Mouse (Mus musculus) liver, adult (tissue): ENCODE measurements around the gene Tuba8.

Experiments used
- GATA4 ChIP-seq: IDR thresholded peaks from 2 replicates; pipeline ENCODE4 v1.6.1; 2014; ENCODE audit warnings: mild to moderate bottlenecking, low read length; ENCODE audit not compliant: insufficient replicate concordance

Gene Tuba8

DNA sequence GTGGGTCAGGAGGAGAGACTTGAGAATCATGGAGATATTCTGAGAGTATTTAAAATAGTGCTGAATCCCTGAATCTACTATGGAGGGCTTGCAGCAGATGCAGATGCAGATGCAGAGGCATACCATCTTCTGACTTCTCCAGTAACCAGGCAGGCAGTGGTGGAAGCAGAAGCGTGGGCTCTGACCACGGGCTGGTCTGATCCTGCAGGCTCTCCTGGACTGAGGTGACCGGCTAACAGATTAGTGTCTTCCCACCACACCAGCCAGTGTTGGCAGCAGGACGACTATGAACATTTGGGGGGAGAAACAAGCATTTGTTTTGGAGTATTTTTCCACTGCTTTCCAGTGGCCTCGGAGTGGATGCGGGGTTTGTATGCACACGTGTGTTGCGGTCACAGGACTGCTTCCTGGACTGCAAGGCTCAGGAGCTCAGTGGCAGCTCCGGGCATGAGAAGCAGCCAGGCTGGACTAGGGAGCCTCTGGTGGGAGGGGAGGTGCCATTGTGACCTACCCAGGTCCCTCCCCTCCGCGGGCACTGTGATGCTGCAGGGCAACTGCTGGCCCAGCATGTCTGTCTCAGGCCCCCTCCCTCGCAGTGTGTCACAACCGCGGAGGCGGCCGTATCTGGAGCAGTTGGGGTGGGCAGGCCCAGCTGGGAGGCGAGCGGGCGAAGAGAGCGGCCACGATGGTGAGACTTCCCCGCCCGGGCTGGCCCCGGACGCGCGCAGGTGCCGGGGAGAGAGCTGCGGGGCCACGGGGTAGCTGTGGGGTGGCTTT, at the start of gene Tuba8:
TSS of gene Tuba8 (plus strand) at position 548 of the 777 bp plus-strand sequence.
- TF ChIP-seq GATA4, result no peak

GRCm38 (mm10) chr6:121162616-121163015, 47.9 kb upstream of the Tuba8 start:
- TF ChIP-seq GATA4, result no peak

DNA sequence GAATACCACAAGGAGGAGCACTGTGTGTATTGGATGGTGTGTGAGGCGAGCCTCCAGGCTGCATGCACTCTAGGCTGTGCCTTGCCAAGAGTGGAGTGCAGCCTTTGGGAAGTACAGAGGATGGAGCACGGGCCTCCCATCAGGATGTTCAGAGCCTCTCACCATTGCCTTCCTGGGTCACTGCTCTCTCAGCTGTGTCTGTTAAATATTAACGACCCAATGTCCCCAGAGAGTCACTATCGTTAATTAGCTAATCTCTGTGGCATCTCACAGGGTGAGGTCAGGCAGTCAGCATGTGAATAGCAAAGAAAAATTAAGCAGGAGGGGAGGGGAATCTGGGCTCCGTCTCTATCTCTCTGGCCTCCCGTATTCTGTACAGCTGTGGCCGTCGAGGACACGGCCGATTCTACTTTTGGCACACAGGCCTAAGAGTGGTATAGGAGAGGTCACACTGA, 44.4 kb upstream of the Tuba8 start:
- TF ChIP-seq GATA4, result peak; percentile 70; the same call in 1 of the 2 replicates

- no peak for TF ChIP-seq GATA4
Measured at GRCm38 (mm10) chr6:121167381-121167975, 43.0 kb upstream of the Tuba8 start.

DNA sequence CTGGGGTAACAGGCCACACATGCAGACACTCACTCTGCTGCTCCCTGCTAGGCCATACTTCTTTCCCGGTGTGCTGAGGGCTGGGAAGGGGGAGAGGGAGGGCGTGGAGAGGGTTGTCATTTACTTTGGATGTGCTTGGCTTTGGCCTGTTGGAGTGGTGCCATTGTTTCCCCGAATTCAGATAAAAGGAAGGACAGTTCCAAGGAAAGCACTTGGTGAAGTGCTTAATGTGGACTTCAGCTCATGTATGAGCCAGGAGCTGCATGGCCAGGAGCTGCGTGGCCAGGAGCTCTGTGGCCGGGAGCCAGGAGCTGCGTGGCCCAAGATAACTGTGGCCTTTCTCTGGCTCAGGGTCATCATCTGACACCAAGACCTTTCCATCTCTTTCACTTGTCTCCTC, 39.4 kb upstream of the Tuba8 start:
- TF ChIP-seq GATA4, result peak; percentile 58; the same call in 1 of the 2 replicates

DNA sequence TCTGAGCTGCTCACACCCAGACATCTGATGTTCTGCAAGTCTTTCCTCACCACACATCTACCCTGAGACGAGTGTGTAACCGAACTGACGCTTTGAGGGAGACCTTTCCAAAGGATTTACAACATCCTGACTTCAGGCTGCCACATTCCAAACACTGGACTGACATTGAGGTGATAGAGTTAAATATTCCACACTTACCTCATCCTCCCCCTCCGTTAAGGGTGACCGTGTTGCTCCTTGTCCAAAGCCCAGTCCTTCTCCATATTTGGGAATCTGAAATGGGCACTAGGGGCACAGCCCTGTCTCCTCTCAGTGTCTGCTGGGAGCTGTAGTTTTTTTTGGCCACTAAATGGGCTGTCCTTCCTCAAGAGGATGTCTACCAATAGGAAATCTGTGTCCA, 37.0 kb upstream of the Tuba8 start:
- TF ChIP-seq GATA4, result no peak

DNA sequence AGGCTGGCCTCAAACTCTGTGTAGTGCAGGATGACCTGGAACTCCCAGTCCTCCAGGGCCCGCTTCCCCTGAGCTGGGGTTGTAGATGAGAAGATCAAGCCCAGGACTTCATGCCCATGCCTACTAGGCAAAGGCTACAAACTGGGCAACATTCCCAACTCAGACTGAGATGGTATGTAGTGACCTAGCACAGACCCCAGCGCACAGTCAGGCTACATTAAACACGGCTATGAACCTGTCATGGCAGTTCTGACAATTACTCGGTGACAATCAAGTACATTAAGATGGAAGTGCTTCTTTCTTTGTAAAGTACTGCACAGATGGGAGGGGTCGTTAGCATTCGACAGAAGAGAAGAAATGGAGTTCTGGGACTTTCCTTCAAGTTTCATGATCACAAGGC, 35.7 kb upstream of the Tuba8 start:
- no peak for TF ChIP-seq GATA4

- no peak for TF ChIP-seq GATA4
Measured at GRCm38 (mm10) chr6:121176011-121176730, 34.3 kb upstream of the Tuba8 start.

DNA sequence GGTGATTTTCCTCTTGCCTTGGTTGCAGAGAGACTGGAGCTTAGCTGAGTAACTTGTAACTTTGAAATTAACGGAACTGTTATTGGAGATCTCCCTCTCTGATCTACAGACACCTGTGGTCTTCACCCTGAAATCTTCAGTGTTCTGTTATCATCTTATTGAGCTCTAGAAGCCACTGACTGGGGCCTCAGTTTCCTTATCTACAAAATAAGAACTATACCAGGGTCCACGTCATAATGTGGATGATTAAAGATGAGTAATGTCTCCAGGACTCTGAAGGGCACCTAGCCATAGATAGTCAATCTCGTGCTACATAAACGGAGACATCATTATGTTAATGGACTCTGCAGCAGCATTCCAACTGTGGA, 33.8 kb upstream of the Tuba8 start:
- no peak for TF ChIP-seq GATA4

DNA sequence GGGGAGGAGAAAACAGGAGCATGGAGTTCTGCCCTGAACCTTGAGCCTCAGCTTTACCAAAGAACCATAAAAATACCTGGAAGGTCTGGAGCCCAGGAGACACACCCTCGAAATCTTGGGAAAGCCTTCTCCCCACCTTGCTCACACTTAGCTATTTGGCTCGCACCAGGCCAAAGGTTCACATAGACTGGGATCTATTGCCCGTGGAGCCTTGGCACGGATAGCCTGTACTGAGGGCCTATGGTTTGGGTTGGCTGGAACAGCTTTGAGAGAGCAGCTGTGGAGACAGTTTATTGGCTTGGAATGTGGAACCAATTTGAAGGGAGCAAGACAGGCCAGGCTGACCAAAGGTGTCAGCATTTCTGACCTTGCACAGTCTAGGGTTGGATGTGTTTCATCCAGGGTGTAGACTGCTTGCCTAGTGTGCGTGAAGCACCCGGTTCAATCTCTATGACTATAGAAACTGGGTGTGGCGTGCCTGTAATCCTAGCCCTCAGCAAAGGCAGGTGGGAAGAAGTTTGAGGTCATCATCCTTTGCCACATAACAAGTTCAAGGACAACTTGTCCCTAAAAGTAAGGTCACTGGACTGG, 33.3 kb upstream of the Tuba8 start:
- no peak for TF ChIP-seq GATA4

DNA sequence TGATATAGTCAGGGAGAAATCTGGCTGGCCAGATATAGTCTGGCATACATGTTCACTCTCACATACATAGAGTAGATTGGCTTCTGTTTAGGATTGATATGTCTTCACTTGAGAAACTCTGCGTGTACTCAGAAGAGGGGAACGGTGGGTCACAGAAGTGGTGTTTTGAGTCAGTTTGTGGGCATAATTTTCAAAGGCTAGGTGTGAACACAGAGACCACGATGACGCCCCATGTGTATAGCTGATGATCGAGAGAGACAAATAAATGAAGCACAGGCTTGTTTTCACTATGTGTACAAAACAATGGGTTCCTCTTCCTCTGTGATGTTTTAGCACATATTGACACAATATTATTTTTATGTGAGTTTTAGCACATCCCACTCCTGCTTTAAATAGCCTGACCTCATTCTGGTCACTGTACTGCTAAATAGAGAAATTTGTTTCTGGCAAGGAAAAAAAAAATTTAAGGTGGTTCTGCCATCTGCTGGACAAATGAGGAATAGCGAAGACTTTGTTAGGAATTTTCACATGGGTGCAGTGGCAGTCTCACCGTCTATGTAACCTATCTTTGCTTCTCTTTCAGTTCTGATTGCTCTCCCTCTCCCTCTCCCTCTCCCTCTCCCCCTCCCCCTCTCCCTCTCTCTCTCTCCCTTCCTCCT, 31.7 kb upstream of the Tuba8 start:
- TF ChIP-seq GATA4, result no peak

DNA sequence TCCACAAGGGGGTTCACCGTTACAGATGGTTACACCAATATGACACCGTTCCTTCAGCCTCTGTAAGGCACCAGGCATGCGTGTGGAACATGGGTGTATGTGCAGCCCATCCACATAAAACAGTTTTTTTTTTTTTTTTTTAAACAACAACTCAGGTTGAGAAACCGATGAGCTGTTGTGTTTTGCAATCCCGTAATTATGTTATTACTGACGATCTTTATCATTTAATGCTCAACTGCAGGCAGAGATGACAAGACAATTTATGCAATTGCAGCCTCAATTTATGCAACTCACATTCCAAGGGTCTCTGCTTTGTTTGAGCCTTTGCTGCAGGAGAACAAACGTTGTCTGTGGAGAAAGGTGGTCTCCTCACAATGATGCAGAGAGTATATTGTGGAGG, 30.6 kb upstream of the Tuba8 start:
- TF ChIP-seq GATA4, result no peak

DNA sequence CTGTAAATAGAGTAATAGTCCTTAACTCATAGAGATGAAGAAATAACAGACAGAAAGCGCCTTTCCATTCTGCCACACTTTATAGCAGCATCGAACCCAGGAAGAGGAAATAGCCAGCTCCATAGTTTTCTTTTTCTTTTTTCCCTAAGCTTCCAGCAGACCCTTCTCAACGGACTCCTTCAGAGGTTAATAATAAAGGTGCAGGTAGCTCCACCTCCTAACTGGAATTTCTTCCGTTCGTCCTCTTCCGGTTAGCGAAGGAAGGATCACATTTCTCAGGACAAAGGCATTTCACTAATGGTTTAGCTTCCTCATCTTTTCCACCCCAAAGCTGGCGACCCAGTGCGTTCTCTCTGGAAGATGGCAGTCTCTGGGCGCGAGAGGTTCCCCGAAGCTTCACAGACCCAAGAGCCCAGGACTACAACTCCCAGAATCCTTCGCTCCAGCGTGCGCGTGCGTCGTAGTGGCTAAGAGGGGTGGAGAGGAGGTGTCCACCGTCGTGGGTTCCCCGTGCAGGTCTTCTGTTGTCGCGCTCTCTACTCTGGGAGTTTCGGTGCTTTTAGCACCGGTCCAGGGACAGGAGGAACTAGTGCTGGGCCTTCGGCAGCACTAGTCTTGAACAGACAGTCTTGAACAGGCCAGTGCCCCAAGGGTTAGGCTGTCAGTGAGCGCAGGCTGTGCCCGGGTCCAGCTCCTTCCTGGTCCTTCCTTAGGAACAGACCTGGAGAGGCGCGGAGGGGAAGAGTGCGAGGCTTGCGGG, 26.9 kb upstream of the Tuba8 start, which contains the start of gene Pex26:
TSS of gene Pex26 (plus strand) at position 254 of the 760 bp plus-strand sequence.
- no peak for TF ChIP-seq GATA4
